Mouse (Mus musculus) neural tube, embryonic 10.5 days (tissue): Measurements from ENCODE around the gene Sgms1.
A peak's percentile ranks its signal among the peaks of the same experiment; 100 is the strongest.

ENCODE experiments used
- DNase-seq: peaks from one replicate; pipeline ENCODE4 v3.0.0-alpha.2; 2017; ENCODE audit warnings: low spot score; ENCODE audit errors: extremely low spot score

Gene Sgms1

DNA sequence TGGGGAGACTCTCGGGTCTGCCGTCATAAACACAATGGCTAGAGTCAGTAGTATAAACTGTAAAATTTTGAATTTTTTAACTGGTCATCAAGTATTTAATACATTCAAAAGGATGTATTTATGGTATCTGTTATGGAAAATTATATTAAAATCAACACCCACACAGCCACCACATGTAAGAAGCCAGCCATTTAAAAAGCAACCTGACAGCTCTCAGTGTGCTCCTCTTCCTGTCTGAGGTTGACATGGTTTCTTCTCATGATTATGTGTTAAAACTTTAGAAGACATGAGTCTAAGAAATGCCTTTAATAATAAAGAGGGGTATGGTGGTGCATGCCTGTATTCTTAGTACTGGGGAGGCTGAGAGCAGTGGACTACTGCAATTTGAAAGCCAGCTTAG, 172.8 kb downstream of the Sgms1 start:
- DNase-seq: no peak

DNA sequence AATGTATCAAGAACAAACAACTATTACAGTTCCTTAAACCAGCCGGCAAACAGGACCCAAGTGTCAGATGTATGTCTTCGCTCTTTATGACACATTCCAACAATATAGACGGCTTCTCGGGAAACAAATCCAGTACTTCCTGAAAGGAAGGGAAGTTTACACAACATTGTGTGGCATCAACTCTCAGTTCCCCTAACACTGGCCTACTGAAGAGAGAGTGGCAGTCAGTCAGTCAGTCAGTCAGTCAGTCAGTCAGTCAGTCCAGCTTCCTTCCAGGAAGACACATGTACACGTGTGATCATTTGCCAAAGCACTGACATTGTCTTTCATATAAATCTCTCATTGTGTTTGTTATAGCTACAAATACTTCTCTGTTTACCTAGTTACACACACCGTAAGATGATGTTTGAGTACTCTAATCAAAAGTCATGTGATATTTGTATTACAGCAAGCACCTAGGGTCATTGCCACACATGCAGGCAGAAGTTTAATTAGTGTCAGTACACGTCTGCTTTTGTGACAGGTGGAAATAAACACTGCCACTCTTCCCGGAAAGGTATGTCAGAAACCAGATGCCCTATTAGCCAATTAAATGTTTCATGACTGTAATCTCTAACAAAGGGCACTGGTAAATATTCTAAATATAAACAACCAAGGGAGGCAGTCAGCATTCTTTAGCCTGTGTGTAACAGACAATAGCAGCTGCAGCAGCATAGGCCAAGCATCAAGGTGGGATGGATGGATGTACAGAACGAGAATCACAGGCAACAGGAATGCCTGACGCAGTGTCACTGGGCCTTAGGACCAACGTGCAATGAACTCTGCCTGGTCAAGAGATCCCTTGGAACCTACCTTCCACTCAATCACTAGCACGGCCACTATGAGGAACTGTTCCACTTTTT, 174.4 kb downstream of the Sgms1 start:
- DNase-seq: no peak

DNA sequence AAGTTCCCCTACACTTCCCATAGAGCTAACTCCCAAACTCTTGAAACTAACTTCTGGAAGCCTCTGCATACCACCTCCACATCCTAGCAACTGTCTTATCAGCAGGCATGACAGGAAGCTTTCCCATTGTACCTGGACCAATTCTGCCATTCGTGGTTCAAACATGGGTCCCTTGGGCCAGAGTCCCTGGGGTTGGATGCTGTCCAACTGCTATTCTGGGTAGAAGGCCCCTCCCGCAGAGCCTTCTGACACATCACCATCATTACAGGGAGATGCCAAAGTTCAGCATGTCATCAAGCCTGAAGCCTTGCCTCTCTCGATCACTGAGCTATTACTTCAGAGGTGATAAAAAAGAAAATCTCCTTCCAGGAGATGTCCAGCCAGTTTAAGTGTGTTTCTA, 175.9 kb downstream of the Sgms1 start:
- no peak for DNase-seq

- no peak for DNase-seq
Observed at GRCm38 (mm10) chr19:32211293-32211585, 178.3 kb downstream of the Sgms1 start.

DNA sequence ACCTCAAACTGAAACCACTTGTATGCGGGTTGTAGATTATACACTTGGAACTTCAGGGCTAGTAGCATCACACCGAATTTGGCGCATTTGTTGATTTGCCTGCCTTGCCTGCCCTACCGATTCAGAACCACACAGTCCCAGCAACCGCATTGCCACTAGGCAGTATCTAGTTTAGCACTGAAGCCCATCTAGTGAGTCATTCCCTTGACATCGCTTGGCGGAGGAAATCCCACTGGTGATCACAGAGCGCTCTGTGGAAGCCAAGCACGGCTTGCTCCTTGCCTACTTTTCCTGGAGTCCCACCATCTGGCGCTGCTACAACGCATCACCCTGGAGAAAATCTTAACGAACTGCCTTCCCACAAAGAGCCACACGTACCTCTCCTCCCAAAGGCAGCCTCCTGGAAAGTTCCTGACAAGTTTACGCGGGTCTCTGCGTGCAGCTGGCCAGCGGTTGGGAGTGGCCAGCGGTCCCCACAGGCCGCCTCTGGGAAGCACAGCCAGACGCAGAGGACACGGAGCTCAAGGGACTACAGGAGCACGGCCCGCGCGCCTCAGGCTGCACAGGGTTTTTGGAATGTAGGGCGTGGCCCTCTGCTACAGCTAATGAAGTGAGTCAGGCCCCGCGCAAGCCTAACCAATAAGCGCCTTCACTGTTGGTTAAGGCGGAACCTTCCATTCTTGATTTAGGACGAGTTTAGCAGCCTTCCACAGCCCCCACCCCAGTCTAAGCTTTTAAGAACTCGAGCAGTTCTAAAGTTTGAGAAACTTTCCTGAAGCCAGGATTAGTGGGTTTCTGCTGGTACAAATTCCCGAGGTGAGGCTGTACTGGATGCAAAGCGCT, 178.8 kb downstream of the Sgms1 start:
- peak; percentile 80 for DNase-seq

DNA sequence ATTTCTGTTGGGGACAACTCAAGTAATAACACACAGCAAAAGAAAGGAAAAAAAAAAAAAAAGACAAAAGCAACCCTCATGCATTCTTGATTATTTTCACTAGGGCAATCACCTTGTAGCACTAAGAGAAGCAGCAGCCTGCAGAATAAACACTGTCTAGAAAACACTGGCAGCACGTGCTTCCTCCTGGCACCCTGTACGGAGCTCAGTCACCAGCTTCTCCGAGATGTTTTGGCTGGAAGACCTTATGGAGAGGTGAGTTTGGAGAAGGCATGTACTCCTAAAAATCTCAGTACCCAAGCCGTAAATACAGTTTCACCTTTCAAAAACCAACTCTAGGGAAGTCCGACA, 179.4 kb downstream of the Sgms1 start:
- peak; percentile 21 for DNase-seq

DNA sequence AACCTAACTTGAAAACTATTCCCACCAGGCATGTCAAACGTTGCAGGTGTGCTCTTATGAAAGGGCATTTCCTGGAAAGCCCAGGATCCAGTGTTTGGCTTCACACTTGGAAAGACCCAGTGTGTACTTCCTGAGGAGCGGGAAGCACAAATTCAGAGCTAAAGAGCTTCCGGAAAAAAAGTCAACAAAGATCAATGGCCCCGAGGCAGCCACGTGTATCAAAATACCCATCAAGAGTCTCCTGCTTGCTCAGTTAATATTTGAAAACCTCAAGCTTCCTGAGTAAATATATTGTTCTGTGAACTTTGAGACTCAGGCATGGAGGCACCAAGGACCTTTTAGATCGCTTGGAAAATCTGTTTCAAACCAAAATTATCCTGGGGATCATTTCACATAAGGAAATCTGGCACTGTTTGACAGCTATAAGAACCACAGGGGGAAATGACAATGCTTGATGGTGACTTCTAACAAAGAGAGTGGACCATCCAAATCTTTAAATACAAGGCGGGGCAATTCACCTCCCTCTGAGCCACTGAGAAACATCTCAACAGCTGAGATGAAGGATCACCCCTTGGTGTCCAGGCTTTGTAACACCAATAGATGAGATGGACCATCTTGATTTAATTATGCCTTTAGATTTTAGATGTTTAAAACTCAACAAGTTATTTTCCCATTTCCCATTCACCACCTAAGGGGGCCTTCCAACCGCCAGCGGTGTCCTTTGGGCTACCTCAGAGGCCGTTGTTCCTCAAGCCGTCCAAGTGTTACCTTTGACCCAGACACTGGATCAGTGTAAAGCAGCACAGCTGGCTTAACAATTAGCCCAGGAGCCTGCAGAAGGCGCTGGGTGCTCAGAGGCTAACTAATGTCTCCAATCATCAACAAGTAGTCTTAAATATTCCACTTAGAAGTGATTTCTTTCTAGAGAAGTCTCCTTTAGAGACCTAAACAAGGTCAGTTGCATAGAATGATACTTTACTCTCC, 187.1 kb downstream of the Sgms1 start:
- DNase-seq: no peak

- DNase-seq: no peak
Observed at GRCm38 (mm10) chr19:32199861-32200574, 189.5 kb downstream of the Sgms1 start.

- DNase-seq: no peak
Observed at GRCm38 (mm10) chr19:32199133-32199532, 190.4 kb downstream of the Sgms1 start.

DNA sequence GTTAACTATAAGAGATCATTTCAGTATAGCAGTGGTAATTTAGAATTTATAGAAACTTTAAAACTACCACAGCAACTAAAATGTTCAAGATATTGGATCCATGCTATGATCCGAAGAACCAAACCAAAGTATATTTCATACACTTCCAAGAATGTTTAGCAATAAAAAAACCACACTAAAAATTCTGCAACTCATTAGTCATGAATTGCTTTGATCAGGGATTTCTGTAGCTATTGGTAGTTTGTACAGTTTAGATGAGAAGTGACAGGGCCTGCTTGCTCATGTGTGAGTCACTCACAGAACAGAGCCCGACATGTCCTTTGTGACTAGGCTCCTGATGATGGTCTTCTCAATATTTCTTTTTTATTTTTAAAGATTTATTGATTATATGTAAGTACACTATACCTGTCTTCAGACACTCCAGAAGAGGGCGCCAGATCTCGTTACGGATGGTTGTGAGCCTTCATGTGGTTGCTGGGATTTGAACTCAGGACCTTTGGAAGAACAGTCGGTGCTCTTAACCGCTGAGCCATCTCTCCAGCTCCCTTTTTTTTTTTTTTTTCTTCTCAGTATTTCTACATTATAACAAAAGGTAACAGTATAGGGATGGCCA, 190.9 kb downstream of the Sgms1 start:
- no peak for DNase-seq

GRCm38 (mm10) chr19:32196976-32197819, 192.3 kb downstream of the Sgms1 start:
- no peak for DNase-seq

GRCm38 (mm10) chr19:32196222-32196621, 193.3 kb downstream of the Sgms1 start:
- no peak for DNase-seq

DNA sequence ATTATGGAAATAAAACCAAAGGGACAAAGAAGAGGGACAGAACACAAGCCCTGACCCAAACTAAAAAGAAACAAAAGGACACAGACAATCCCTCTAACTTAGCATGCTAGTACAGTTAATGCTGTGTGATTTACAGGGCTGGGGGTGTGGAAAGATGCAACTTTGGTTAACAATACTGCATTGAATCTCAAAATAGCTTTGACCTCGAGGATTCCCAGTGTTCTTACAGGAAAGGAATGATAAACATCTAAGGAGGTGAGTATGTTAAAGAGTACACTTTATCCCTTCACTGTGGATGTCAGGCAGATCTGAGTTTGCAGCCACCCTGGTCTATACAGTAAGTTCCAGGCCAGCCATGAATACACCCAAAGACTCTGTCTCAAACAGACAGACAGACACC, 194.7 kb downstream of the Sgms1 start:
- DNase-seq: no peak

DNA sequence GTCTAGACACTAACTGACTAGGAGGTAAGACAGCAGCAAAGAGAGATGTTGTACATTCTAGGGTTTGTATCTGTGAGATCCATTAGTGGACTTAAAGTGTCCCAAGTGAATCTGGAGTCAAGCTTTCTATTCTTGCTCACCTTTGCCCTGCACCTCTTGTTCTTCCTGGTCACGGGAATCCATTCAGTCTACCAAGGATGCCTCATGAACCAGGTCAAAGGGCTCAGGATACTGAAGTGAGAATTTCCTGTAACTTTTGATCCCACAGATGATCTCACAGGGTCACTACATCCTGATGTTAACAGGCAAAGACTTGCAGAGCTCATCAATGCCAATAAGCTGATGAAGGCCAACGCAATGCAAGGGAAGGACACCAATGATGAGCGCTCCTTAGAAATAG, 195.4 kb downstream of the Sgms1 start:
- DNase-seq: no peak

GRCm38 (mm10) chr19:32191596-32191995, 197.9 kb downstream of the Sgms1 start:
- no peak for DNase-seq

GRCm38 (mm10) chr19:32189961-32190360, 199.6 kb downstream of the Sgms1 start:
- no peak for DNase-seq

- no peak for DNase-seq
Observed at GRCm38 (mm10) chr19:32189036-32189436, 200.5 kb downstream of the Sgms1 start.

GRCm38 (mm10) chr19:32186594-32187092, 202.9 kb downstream of the Sgms1 start:
- no peak for DNase-seq

DNA sequence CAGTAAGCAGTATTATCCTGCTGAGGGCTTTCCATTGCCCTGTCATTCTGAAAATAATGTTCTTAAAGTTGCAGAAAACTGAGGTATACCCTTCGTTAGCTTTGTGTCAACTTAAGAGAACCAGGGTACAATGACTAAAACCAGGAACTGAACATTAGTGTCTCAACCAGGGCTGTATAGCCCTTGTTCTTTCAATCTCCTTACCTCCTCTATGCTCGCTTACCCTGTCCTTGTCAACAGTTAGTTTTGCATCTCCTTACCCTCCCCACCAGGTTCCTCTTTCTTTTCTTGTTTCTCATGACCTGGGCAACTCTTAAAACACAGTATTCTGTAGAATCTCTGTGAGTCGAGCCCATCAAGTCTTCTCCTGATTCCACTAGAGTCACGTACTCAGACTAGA, 206.5 kb downstream of the Sgms1 start:
- DNase-seq: no peak
